Mouse (Mus musculus) retina, adult 2 months (tissue): ENCODE measurements around the gene Ptprc.

Experiments used
- DNase-seq: peaks from one replicate; pipeline ENCODE4 v3.0.0-alpha.2; 2012; ENCODE audit warnings: low read depth, low spot score

Gene Ptprc

DNA sequence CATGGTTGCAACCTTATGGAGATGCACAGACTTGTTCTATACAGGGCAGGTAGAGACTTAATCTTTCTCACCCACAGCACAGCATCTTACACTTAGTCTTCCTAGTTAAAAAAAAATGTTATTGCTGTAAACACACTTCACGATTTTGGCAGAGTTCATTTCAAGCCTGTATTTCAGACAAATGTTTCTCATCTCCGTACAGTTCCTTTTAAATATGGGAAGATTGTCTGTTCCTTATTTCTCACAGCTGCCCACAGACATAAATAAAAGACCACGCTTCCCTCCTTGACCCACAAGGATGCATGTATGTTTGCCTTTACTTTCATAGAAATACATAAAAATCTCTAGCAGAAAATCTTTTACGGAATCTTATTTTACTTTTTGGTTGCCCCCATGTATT, 22.4 kb downstream of the Ptprc start:
- no peak for DNase-seq

DNA sequence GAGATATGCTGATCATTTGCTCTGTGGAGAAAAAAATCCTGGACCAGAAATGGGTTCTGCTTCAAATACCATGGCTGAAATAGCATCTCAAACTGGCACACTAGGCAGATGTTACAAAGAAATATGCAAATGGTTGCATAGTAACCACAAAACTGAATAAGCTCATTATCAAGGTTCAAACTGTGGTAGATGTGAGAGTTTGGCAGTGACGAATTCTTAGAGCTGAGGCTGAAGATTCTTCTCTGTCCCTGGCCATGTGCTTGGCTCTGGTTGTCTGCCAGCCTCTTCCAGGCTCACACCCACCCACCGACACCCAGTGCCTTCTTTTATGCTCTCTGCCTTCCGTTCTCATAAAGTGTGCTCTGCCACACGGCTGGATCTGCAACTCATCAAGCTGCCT, 26.7 kb downstream of the Ptprc start:
- DNase-seq = no peak

DNA sequence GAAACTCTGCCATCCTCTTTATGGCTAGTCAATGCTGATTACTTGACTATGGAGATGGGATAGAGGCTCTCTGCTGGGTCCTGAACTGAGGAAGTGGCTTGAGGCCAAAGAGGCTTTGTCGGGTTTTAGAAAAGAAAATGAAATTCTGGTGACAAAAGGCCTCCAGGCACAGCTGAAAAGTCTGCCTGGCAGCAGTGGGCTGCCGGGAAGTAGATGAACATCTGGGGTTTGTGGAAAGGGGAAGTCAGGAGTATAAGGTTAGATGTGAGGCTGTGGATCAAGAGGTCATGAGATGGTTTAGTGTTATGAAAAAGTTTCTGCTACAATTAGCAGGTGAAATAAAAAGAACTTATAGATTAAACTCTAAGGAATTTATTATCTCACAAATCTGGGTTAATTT, 29.9 kb downstream of the Ptprc start:
- no peak for DNase-seq

DNA sequence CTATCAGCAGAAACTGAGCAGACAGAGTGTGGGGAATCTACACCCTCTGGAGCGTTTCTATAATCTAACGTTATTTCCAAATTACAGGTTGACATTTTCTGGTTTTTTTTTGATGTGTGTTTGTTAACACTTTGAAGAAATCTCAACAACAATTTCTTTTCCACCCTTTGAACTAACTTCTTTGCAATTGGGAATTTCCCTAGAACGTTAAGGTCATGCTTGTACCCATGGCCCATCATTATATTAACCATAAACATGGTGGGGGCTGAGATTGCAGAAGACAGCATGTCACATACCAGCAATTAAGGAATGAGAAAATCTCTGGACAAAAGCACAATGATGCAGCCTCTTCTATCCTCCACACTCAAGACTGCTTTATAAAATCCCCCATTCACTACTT, 30.4 kb downstream of the Ptprc start:
- no peak for DNase-seq

DNA sequence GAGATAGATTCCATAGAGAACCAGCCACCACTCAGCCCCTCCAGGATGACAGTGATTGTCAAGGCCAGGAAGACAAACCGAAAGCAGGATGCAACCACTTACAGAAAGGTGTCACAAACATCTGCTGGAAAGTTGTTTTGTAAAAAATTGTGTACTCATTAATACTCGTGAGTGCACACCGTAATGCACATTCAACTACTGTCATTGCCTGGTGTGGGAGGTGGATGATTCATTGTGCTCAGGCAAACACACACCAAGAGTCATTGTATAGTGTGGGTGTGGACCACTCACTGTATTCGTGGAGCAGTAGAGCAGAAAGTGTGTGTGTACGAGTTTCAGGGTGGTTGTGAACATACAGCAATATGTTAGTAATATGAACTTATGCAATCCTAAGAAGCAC, 31.1 kb downstream of the Ptprc start:
- DNase-seq = no peak

GRCm38 (mm10) chr1:138140769-138141168, 34.7 kb downstream of the Ptprc start:
- no peak for DNase-seq

DNA sequence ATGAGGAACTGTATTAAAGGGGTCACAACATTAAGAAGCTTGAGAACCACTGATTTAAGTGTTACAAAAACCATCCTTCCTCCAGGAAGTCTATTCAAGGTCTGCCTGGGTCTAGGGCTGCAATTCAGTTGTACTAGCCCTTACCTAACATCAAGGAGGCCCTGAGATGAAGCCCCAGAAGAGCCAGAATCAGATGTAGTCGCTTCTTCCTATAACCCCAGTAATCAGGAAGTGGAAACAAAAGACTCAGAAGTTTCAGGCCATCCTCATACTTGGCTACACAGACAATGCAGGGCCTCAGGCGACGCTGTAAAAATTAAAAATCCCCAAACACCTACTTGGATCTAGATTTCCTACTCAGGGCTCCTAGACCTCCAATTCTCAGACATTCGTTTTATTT, 37.8 kb downstream of the Ptprc start:
- DNase-seq = no peak

DNA sequence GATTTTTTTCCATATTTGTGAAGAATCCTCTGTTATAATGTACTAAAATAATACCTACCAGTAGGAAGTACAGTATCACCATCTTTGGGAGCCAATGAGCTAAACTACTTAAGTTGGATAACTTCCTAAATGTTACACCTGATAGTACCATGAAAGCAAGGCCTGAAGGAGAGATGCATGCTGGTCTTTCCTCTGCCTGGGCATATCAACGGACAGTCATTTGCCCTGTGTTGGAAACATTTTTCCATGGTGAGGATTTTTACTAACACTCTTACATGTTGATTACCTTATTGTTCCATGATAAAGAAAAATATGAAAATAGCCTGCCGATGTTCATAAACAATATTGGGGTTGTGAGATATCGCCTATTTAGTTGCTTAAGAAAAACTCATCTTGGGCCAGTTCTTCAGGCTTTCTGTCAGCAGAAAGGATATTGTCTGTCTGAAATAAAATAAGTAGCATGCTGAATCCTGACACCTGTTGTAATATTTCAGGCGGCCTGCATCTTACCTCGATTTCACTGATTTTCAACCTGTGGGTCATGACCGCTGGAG, 38.4 kb downstream of the Ptprc start:
- DNase-seq = no peak

DNA sequence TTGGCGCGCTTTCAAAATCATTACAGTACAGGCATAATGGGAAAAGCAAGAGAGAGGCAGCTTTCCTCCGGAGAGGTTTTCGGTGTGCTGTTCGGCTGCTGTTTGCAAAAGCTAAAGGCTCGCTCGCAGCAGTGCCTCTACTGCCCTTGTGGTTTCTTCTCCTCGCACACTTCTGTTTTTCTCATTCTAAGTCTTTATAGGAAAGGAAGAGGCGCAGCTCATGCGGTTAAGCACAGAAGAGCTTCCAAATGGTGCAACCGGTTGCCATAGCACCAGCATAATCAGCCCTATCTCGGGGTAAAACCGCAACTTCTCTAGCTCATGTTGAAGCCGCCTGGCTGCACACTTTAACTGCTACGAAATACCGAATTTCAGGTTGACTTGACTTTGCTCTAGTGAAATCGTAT, 39.1 kb downstream of the Ptprc start:
- no peak for DNase-seq

GRCm38 (mm10) chr1:138135637-138136372, 39.7 kb downstream of the Ptprc start:
- no peak for DNase-seq

GRCm38 (mm10) chr1:138135117-138135516, 40.4 kb downstream of the Ptprc start:
- no peak for DNase-seq

GRCm38 (mm10) chr1:138134324-138134723, 41.2 kb downstream of the Ptprc start:
- no peak for DNase-seq

GRCm38 (mm10) chr1:138131739-138132138, 43.8 kb downstream of the Ptprc start:
- DNase-seq = no peak

DNA sequence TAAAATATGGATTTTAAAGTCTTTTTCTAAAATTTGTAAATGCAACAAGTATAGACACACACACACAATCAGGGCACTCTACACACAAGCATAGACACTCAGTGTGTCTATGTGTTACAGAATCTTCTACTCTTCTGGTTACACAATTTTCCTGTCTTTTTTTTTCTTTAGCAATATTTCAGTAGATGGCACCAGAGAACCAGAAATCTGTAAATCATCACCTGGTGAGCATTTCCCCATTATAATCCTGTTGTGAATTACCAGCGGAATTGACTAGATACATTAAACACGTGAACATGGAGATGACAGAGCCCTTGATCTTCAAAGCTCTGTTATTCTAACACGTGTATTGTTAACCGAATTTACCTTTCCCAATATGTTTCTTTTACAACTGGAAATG, 45.4 kb downstream of the Ptprc start:
- peak; percentile 23 for DNase-seq

- DNase-seq = no peak
These were observed 48.7 kb downstream of the Ptprc start for GRCm38 (mm10) chr1:138126843-138127242.

- no peak for DNase-seq
These were observed 50.2 kb downstream of the Ptprc start for GRCm38 (mm10) chr1:138125281-138125680.

DNA sequence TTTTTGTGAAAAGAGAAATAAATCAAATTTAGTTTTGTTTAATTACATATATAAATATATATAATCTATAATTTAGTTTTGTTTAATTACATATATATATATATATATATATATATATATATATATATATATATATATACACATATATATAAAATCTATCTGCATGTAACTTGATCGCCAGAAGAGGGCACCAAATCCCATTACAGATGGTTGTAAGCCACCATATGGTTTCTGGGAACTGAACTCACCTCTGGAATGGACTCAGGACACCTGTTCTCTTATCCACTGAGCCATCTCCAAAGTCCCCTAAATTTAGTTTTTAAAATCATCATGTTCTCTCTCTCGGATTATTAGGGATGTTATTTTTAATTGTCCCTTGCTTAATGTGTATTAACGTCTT, 51.6 kb downstream of the Ptprc start:
- no peak for DNase-seq

- DNase-seq = no peak
These were observed 55.6 kb downstream of the Ptprc start for GRCm38 (mm10) chr1:138119895-138120294.

GRCm38 (mm10) chr1:138093219-138093618, 82.3 kb downstream of the Ptprc start:
- DNase-seq = no peak

DNA sequence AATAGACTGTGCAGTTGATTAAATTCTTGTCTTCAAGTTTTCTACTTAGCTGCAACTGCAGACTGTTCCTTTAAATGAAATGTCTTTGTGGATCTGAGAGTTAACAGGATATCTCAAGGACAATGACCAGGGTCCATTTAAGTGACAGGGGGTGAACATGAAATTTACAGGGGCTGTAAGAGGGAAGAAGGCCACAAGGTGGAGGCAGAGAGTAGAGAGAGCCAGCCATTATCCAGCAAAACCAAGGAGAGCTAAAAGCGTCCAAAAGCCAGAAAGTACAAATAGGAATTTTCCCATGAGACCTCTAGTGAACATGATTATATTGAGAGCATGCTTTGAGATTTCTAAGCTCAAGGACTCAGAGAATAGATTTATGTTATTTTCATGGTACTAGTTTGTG, 89.7 kb downstream of the Ptprc start:
- no peak for DNase-seq

GRCm38 (mm10) chr1:138083707-138084106, 91.8 kb downstream of the Ptprc start:
- no peak for DNase-seq

DNA sequence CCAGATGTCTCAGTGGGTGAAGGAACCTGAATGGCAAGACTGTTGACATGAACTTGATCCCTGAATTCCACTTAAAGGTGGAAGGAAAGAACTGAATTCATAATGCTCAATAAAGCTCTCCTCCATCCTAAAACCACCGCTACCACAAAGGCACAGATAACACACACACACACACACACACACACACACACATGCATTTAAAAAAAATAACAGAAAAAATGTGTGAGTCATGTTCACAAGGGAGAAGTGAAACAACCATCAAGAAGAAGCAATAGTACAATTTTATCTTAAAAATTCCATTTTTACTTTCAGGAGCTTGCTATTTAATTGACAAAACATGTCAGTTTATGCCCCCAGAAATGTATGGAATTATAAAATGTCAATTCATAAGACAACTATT, 95.2 kb downstream of the Ptprc start:
- no peak for DNase-seq

GRCm38 (mm10) chr1:138044196-138044945, 131.1 kb downstream of the Ptprc start:
- peak; percentile 67 for DNase-seq
